Mouse (Mus musculus): ENCODE measurements around the gene Zfp618.

DNA sequence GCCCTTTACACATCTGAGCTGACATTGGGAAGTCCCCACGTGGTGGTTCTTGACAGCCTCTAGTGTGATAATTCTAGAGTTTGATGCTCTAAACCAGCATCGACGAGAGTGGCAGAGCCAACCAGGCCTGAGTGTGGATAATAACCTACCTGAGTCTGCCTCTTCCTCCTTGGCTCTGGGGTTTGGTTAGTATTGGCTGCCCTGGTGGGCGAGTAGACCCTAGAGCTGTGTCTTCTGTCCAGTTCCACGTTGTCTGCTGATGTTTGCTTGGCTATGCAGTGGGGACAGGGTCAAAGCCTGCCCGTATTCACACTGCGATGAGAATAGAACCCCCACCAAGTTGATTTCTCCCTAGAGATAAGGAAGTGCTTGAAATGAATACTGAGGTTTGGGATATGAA, 58.1 kb downstream of the Zfp618 start:
- TF ChIP-seq CTCF (conservative IDR thresholded peaks at IDR 0.05; ENCODE audit: low read length) = no peak
- TF ChIP-seq NANOG (IDR thresholded peaks at IDR 0.05; ENCODE audit: borderline replicate concordance, low read length) = no peak
